Mouse (Mus musculus) erythroblast, embryonic 14.5 days (primary cell): ENCODE data around the gene Zfp366. TPM values are rescaled to one million over a fixed set of nuclear protein-coding genes. Genes with fewer than 3 reads are reported as not detected.

ENCODE experiments used
- H3K27me3 ChIP-seq: 2 replicates; pipeline ENCODE4 v1.6.1; 2012; ENCODE audit warnings: inconsistent platforms; ENCODE audit not compliant: control insufficient read depth
- H3K36me3 ChIP-seq: 2 replicates; pipeline ENCODE4 v1.6.1; 2012; ENCODE audit warnings: mild to moderate bottlenecking, inconsistent platforms; ENCODE audit not compliant: control insufficient read depth
- H3K4me1 ChIP-seq: 2 replicates; pipeline ENCODE4 v1.6.1; 2012; ENCODE audit warnings: inconsistent platforms; ENCODE audit not compliant: control insufficient read depth
- H3K4me3 ChIP-seq: replicated peaks from 2 replicates; pipeline ENCODE3; 2012; ENCODE audit warnings: moderate library complexity, mild to moderate bottlenecking, inconsistent platforms
- H3K9me3 ChIP-seq: 2 replicates; pipeline ENCODE4 v1.6.1; 2012; ENCODE audit warnings: low read length, inconsistent platforms, mixed read lengths; ENCODE audit not compliant: control insufficient read depth
- GATA1 ChIP-seq: IDR thresholded peaks from 2 replicates; pipeline ENCODE4 v1.6.1; 2012; ENCODE audit warnings: low read length, inconsistent platforms, mixed read lengths
- TAL1 ChIP-seq: IDR thresholded peaks from 3 replicates; pipeline ENCODE4 v1.6.1; 2012; ENCODE audit warnings: low read length, inconsistent platforms, mixed read lengths
- polyA plus RNA-seq: library from polyadenylated mRNA; stranded (reverse); fragments of >175 nt; gene quantifications from 2 replicates; pipeline ENCODE4 v1.2.3, GENCODE M21; 2012

Zfp366 gene
- polyA plus RNA-seq, 1 experiment: not detected

GRCm38 (mm10) chr13:99279351-99279750 is 94.7 kb downstream of the Zfp366 start:
- Histone ChIP-seq H3K36me3 (no peaks in the 10 kb centered on the region), H3K4me1 (no peaks in the 10 kb centered on the region), H3K27me3 (no peaks in the 10 kb centered on the region), H3K9me3 (no peaks in the 10 kb centered on the region), H3K4me3 (no peak overlapping the region)
- TF ChIP-seq GATA1: no peak
- TF ChIP-seq TAL1: no peak

GRCm38 (mm10) chr13:99282961-99283360 is 98.3 kb downstream of the Zfp366 start:
- no peaks in the 10 kb centered on the region for H3K27me3 ChIP-seq
- no peak overlapping the region for H3K4me3 ChIP-seq
- TF ChIP-seq TAL1 (no peak), GATA1 (no peak)
- no peaks in the 10 kb centered on the region for H3K4me1 ChIP-seq
- H3K36me3 ChIP-seq: no peaks in the 10 kb centered on the region
- no peaks in the 10 kb centered on the region for H3K9me3 ChIP-seq

DNA sequence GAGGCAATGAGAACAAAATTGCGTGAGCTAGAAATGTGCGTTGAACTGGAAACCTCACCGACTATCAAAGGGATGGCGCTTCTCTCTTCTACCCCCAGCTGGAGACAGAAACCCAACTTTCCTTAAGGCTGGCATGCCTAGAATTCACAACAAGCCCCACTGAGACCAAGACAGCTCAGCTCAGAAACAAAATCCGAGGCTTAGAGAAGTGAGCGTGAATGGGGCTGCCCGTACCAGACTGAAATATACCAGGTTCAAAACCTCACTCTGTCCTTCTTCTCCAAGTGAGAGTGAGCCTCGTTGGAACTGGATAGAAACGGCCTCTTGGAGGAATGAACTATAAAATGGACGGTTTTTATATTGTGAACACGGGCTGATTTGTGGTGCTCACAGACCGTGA is 99.3 kb downstream of the Zfp366 start:
- H3K36me3 ChIP-seq: no peaks in the 10 kb centered on the region
- H3K27me3 ChIP-seq: no peaks in the 10 kb centered on the region
- no peaks in the 10 kb centered on the region for H3K9me3 ChIP-seq
- no peaks in the 10 kb centered on the region for H3K4me1 ChIP-seq
- no peak for TF ChIP-seq GATA1
- no peak overlapping the region for H3K4me3 ChIP-seq

DNA sequence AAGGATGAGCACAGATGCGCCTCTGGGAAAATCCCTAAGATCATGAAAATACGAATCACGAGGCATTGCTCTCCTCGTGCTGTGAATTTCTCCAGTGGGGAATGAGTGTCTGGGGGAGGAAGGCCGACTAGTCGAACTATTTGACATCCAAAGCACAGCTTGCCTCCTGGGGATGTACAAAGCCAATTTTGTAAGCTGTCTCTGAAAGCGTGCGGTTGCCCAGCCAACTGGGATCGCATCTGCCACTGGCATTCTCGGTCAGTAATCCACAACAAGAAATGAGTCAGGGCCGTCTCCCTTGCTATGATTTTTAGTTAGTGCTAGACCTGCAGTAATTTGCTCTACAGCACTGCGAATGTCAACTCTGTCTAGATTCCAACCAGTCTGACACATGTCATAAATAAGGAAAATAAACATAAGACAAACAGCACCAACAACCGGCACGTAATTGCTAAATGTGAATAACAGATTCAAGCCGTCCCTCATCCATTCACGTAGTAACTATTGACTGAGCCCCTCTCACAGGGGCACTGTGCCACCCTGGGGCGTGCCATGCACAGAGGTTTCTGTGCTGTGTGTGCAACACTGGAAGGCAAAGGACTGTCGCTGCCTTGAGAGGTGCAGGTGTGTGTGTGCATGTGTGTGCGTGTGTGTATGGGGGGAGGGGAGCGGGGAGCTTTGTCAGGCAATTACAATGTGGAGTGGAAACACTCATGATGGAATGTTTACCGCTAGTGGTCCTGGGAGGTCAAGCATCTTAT is 100.0 kb downstream of the Zfp366 start:
- TF ChIP-seq GATA1: no peak
- TF ChIP-seq TAL1: no peak

DNA sequence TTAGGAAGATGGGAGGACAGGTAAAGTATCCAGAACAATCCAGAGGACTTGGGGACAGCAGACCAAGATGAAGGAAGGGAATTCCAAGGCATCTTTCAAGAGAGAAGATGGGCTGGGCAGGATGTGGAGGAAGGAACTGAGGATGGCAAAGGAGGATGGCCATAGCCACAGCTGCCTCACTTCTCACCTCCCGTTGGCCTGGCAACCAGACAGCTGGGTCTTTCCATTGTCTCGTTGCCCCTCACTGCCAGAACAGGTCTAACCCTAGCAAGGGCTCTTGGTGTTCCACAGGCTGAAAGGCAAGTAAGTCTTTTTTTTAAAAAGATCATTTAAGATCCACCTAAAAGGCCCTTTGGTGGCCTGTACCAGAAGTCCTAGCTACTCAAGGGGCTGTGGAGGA is 100.6 kb downstream of the Zfp366 start:
- no peaks in the 10 kb centered on the region for H3K27me3 ChIP-seq
- TF ChIP-seq GATA1: no peak
- no peak for TF ChIP-seq TAL1
- H3K4me1 ChIP-seq: no peaks in the 10 kb centered on the region
- no peaks in the 10 kb centered on the region for H3K36me3 ChIP-seq
- H3K4me3 ChIP-seq: no peak overlapping the region
- H3K9me3 ChIP-seq: no peaks in the 10 kb centered on the region

More for the DNA sequence above, 100.0 kb downstream of the Zfp366 start:
- Histone ChIP-seq H3K4me3 (no peak overlapping the region), H3K36me3 (no peaks in the 10 kb centered on the region), H3K27me3 (no peaks in the 10 kb centered on the region), H3K9me3 (no peaks in the 10 kb centered on the region), H3K4me1 (no peaks in the 10 kb centered on the region)

- Histone ChIP-seq H3K27me3 (no peaks in the 10 kb centered on the region), H3K9me3 (no peaks in the 10 kb centered on the region), H3K36me3 (no peaks in the 10 kb centered on the region), H3K4me1 (no peaks in the 10 kb centered on the region), H3K4me3 (no peak overlapping the region)
- no peak for TF ChIP-seq GATA1
- no peak for TF ChIP-seq TAL1
Observed at GRCm38 (mm10) chr13:99287207-99287606, 102.6 kb downstream of the Zfp366 start.

DNA sequence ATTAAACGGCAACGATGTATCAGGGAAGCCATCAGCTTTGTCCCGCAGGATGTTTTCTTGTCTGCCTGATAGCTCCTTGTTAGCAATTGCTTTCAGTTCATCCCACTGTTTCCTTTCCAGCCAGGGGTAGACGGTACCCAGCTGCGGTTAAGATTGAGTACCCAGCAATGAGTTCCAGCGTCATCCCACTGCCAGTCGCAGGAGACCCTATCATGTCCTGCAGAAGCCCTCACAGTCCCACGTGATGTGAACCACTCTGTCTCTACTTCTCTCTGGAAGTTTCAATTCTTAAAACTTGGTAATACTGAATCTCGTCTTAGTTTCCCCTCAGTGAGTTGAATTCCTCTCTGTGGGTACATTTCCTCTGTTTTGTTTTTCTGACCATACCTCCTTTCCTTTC is 103.2 kb downstream of the Zfp366 start:
- TF ChIP-seq TAL1: no peak
- no peak for TF ChIP-seq GATA1
- no peaks in the 10 kb centered on the region for H3K36me3 ChIP-seq

DNA sequence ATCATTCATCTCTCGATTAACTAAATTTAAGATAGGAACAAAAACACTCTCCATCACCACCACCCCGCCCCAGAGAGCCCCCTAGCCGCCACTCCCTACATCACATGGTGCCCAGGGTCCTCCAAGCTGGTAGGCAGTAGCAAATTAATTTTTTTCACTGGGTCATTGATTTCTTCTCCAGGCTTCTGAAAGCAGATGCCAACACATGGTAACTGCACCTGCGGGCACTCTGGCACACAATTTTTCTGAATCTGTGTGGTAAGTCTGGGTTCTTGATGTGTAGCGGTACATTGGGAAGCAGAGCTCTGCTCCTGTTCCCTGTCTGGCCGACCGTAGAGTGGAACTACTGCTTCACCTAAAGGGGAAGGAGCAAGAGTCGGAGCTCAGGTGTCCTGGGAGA is 106.1 kb downstream of the Zfp366 start:
- Histone ChIP-seq H3K36me3 (no peaks in the 10 kb centered on the region), H3K4me3 (no peak overlapping the region), H3K9me3 (no peaks in the 10 kb centered on the region; the same call in 1 of the 2 replicates), H3K27me3 (no peaks in the 10 kb centered on the region), H3K4me1 (no peaks in the 10 kb centered on the region)
- TF ChIP-seq GATA1 (no peak), TAL1 (no peak)

More for the DNA sequence above, 103.2 kb downstream of the Zfp366 start:
- no peaks in the 10 kb centered on the region for H3K27me3 ChIP-seq
- H3K4me1 ChIP-seq: no peaks in the 10 kb centered on the region
- H3K4me3 ChIP-seq: no peak overlapping the region
- H3K9me3 ChIP-seq: no peaks in the 10 kb centered on the region; the same call in 1 of the 2 replicates

DNA sequence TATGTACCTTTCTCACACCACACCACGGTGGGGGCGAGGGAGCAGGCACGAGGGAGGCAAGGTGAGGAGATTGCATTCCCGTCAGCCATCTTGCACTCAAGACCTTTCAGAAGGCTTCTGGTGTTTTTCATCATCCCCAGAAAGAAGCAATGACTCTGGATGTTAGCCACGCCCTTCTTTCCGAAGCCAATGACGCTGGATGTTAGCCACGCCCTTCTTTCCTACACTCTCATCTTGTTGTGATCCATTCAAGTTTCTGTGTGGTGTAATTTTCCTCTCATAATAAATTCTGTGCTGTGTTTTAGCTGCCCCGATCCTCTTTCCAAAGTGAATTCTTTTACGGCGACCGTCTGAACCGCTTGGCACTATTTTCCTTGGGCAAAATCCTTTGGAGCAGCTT is 109.6 kb downstream of the Zfp366 start:
- Histone ChIP-seq H3K27me3 (no peaks in the 10 kb centered on the region), H3K4me1 (no peaks in the 10 kb centered on the region), H3K9me3 (no peaks in the 10 kb centered on the region; the same call in 1 of the 2 replicates), H3K4me3 (no peak overlapping the region), H3K36me3 (no peaks in the 10 kb centered on the region)
- TF ChIP-seq GATA1: no peak
- TF ChIP-seq TAL1: no peak
